Mouse (Mus musculus) midbrain, embryonic 14.5 days (tissue): ENCODE data around the gene Ankrd13a. TPM values are rescaled to one million over a fixed set of nuclear protein-coding genes. Genes with fewer than 3 reads are reported as not detected.
"Not testable (repeated sequence)": the region's sequence is repeated elsewhere in the genome, so short reads cannot be mapped to it uniquely, and the experiment has no call there.

Experiments
- ATAC-seq: fragments of 200-750 bp; cut with Nextera tagmentation; 2 replicates; pipeline ENCODE4 v1.8.0; 2017; ENCODE audit warnings: moderate number of reproducible peaks, moderate library complexity; ENCODE audit not compliant: low FRiP score, low TSS enrichment
- DNase-seq: peaks from one replicate; pipeline ENCODE4 v3.0.0-alpha.2; 2015
- H3K27ac ChIP-seq: fragments of 300-500 bp; sonication (generic); replicated peaks from 2 replicates; pipeline ENCODE4 v1.5.1; 2014; ENCODE audit warnings: mild to moderate bottlenecking, low read depth, low read length, moderate library complexity
- H3K27me3 ChIP-seq: fragments of 300-500 bp; sonication (generic); 2 replicates; pipeline ENCODE4 v1.6.1; 2014; ENCODE audit warnings: low read length, control low read depth, mixed read lengths; ENCODE audit not compliant: control insufficient read depth, insufficient read depth
- H3K36me3 ChIP-seq: fragments of 300-500 bp; sonication (generic); 2 replicates; pipeline ENCODE4 v1.6.1; 2014; ENCODE audit warnings: low read length, control low read depth; ENCODE audit not compliant: control insufficient read depth, insufficient read depth
- H3K4me1 ChIP-seq: fragments of 300-500 bp; sonication (generic); 2 replicates; pipeline ENCODE4 v1.6.1; 2014; ENCODE audit warnings: mild to moderate bottlenecking, antibody characterized with exemption, low read length, control low read depth; ENCODE audit not compliant: control insufficient read depth, insufficient read depth
- H3K4me2 ChIP-seq: fragments of 300-500 bp; sonication (generic); 2 replicates; pipeline ENCODE4 v1.6.1; 2014; ENCODE audit warnings: mild to moderate bottlenecking, low read length, moderate library complexity
- H3K4me3 ChIP-seq: fragments of 300-500 bp; sonication (generic); replicated peaks from 2 replicates; pipeline ENCODE4 v1.5.1; 2014; ENCODE audit warnings: low read depth, low read length
- H3K9ac ChIP-seq: fragments of 300-500 bp; sonication (generic); replicated peaks from 2 replicates; pipeline ENCODE4 v1.6.1; 2014; ENCODE audit warnings: mild to moderate bottlenecking, low read length, moderate library complexity
- H3K9me3 ChIP-seq: fragments of 300-500 bp; sonication (generic); 2 replicates; pipeline ENCODE4 v1.6.1; 2016; ENCODE audit warnings: low read length, control low read depth, mixed read lengths; ENCODE audit not compliant: control insufficient read depth
- WGBS: fragments of 180-500 bp; shearing (Covaris S2); extraction: QIAGEN DNeasy Blood & Tissue Kit; methylation state at CpG from one replicate; pipeline ENCODE4 v1.1.7; 2014; 5-methylcytosine and 5-hydroxymethylcytosine counted together
- microRNA-seq: library from miRNA; unstranded; fragments of <30 nt; microRNA quantifications from one replicate; pipeline ENCODE4, GENCODE M21; 2016
- polyA plus RNA-seq: library from polyadenylated mRNA; unstranded; fragments of >200 nt; fragmentation: Nextera tagmentation; extraction: Ambion mirVana; gene quantifications from 2 replicates; pipeline ENCODE4 v1.2.1, GENCODE M21; 2014

Gene Ankrd13a
- polyA plus RNA-seq, 1 experiment from 2014 or later: 48.5 TPM

DNA sequence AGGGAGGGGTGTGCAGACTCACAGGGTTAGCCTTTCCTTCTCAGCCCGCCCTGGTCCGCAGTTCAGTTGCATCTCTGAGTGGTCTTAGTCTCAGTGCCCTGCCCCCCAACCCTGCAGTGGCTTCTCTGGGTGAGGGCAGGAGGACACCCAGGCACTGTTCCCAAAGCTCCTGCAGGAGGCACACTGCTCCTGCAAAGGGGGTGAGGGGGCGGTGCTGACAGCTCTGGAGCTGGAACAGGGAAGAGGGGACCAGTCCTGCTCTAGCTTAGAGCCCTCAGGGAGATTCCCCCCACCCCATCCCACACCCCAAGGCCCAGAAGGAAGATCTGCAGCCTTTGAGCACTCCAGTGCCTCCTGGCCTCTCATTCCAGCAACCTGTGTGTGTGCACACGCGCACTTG is 68.2 kb downstream of the Ankrd13a start:
- 64% methylated on average over 5 of the region's 5 CpGs for WGBS
- Histone ChIP-seq H3K27me3 (no peaks in the 10 kb centered on the region), H3K27ac (no peak overlapping the region), H3K9ac (no peak overlapping the region), H3K4me2 (no peak overlapping the region), H3K4me3 (no peak overlapping the region), H3K36me3 (no peaks in the 10 kb centered on the region), H3K4me1 (no peaks in the 10 kb centered on the region), H3K9me3 (no peaks in the 10 kb centered on the region)
- DNase-seq: no peak
- ATAC-seq: no peak

DNA sequence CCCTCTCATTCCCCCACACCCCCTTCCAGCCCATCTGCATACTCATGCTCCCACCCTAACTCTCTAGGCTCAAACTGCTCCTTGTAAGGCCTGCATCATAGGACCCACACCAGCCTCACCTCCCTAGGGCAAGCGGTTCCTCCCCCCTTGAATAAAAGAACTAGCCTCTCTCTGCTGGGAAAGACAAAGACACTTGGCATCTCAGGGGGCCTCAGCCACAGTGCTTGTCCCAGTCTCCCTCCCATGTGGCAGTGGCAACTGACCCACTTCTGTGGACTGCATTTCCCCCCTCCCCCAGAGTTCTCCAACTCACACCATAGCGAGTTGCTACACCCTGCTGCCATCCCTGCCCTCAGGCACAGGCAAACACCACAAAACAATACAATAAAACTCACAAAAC is 69.9 kb downstream of the Ankrd13a start:
- not testable (repeated sequence) for H3K4me1 ChIP-seq

GRCm38 (mm10) chr5:114851565-114852236 is 77.2 kb downstream of the Ankrd13a start:
- no peak overlapping the region for H3K27ac ChIP-seq
- no peak overlapping the region for H3K9ac ChIP-seq
- WGBS: 88% methylated on average over 20 of the region's 20 CpGs
- ATAC-seq (no peak), DNase-seq (no peak)
- H3K4me2 ChIP-seq: no peak overlapping the region
- no peaks in the 10 kb centered on the region for H3K4me1 ChIP-seq
- H3K36me3 ChIP-seq: no peaks in the 10 kb centered on the region
- H3K4me3 ChIP-seq: no peak overlapping the region
- no peaks in the 10 kb centered on the region for H3K27me3 ChIP-seq
- no peaks in the 10 kb centered on the region for H3K9me3 ChIP-seq

More for the DNA sequence above, 69.9 kb downstream of the Ankrd13a start:
- not testable (repeated sequence) for H3K27me3 ChIP-seq, H3K4me3 ChIP-seq, H3K9me3 ChIP-seq, DNase-seq, H3K9ac ChIP-seq, H3K27ac ChIP-seq, H3K36me3 ChIP-seq, ATAC-seq, H3K4me2 ChIP-seq
- 53% methylated on average over 2 of the region's 2 CpGs for WGBS

GRCm38 (mm10) chr5:114853364-114853763 is 78.9 kb downstream of the Ankrd13a start, which contains the start of gene 4930519G04Rik:
TSS of gene 4930519G04Rik (plus strand) at chr5:114853664.
- H3K27me3 ChIP-seq, H3K4me3 ChIP-seq, H3K9ac ChIP-seq, H3K4me1 ChIP-seq, H3K27ac ChIP-seq, H3K4me2 ChIP-seq, ATAC-seq, H3K36me3 ChIP-seq, H3K9me3 ChIP-seq, DNase-seq: not testable (repeated sequence)
- WGBS: 89% methylated on average over 3 of the region's 5 CpGs

Small RNA genes within 50 kb of the gene (microRNA-seq; reads per million reads assigned to microRNA genes)
- 4.4 reads per million, percentile 25 among the genes with 10 or more reads in this experiment for gene Mir6240

Other genes starting within 250 kb of the Ankrd13a start
- gene Fam222a, start 206.7 kb upstream of the Ankrd13a start, polyA plus RNA-seq: 5.7 and 7.0 TPM in 2 replicates
- gene Trpv4, start 116.3 kb upstream of the Ankrd13a start, polyA plus RNA-seq: 0.46 and 0.86 TPM in 2 replicates
- 27.6 and 30.4 TPM in 2 replicates for gene Gltp, start 83.7 kb upstream of the Ankrd13a start, polyA plus RNA-seq
- gene Tchp, start 66.9 kb upstream of the Ankrd13a start, polyA plus RNA-seq: 14.0 and 14.4 TPM in 2 replicates
- 36.3 and 39.5 TPM in 2 replicates for gene Git2, start 840 bp downstream of the Ankrd13a start, polyA plus RNA-seq
- gene 1500011B03Rik, start 48.8 kb downstream of the Ankrd13a start, polyA plus RNA-seq: 276 and 315 TPM in 2 replicates
- not detected in 2 replicates for gene 4930519G04Rik, start 79.0 kb downstream of the Ankrd13a start, polyA plus RNA-seq
- gene Gm9936, start 84.0 kb downstream of the Ankrd13a start, polyA plus RNA-seq: 3.4 and 3.5 TPM in 2 replicates
- 2.5 and 7.9 TPM in 2 replicates for gene Oasl2, start 122.3 kb downstream of the Ankrd13a start, polyA plus RNA-seq
- 2.0 TPM in 1 of 2 replicates, not detected in the other for gene Oasl1, start 148.6 kb downstream of the Ankrd13a start, polyA plus RNA-seq
- gene 2210016L21Rik, start 167.5 kb downstream of the Ankrd13a start, polyA plus RNA-seq: 92.1 and 113 TPM in 2 replicates
- not detected in 2 replicates for gene Hnf1a, start 196.4 kb downstream of the Ankrd13a start, polyA plus RNA-seq
- gene Sppl3, start 236.5 kb downstream of the Ankrd13a start, polyA plus RNA-seq: 33.1 and 35.5 TPM in 2 replicates